Mouse (Mus musculus) liver, embryonic 14.5 days (tissue): ENCODE results near the gene Plac8. TPM values are rescaled to one million over a fixed set of nuclear protein-coding genes. Genes with fewer than 3 reads are reported as not detected.

Experiments
- ATAC-seq: fragments of 200-750 bp; cut with Nextera tagmentation; 2 replicates; pipeline ENCODE4 v1.8.0; 2017; ENCODE audit warnings: moderate number of reproducible peaks, mild to moderate bottlenecking, moderate library complexity; ENCODE audit not compliant: insufficient read depth
- DNase-seq, 3 experiments: peaks; one replicate each; pipeline ENCODE4 v3.0.0-alpha.2; 2012 to 2013; ENCODE audit warnings: low read depth in 3 of 3, low spot score in 3 of 3
- H3K27ac ChIP-seq: fragments of 300-500 bp; sonication (generic); 2 replicates; pipeline ENCODE4 v1.5.1; 2014; ENCODE audit warnings: moderate library complexity, mild to moderate bottlenecking, control low read depth, inconsistent platforms
- H3K27me3 ChIP-seq: fragments of 300-500 bp; sonication (generic); 2 replicates; pipeline ENCODE4 v1.6.1; 2014; ENCODE audit warnings: mild to moderate bottlenecking, low read length, moderate library complexity; ENCODE audit not compliant: control insufficient read depth, insufficient read depth
- H3K36me3 ChIP-seq: fragments of 300-500 bp; sonication (generic); replicated peaks from 2 replicates; pipeline ENCODE4 v1.6.1; 2014; ENCODE audit warnings: low read depth; ENCODE audit not compliant: control insufficient read depth, insufficient read depth
- H3K4me1 ChIP-seq, 2 experiments: fragments of 200-500 bp in 1 of 2; fragments of 300-500 bp in 1 of 2; sonication (generic) in 1 of 2; replicated peaks; 2 replicates each; pipeline ENCODE4 v1.6.1; 2012 to 2014; ENCODE audit warnings: antibody characterized with exemption in 1 of 2, inconsistent platforms in 1 of 2, low read length in 1 of 2; ENCODE audit not compliant: control insufficient read depth in 2 of 2, insufficient read depth in 2 of 2
- H3K4me2 ChIP-seq: fragments of 300-500 bp; sonication (generic); 2 replicates; pipeline ENCODE4 v1.6.1; 2014; ENCODE audit warnings: low read depth, mild to moderate bottlenecking, control low read depth, moderate library complexity
- H3K4me3 ChIP-seq, 2 experiments: fragments of 200-500 bp in 1 of 2; fragments of 300-500 bp in 1 of 2; sonication (generic) in 1 of 2; 2 replicates each; pipeline ENCODE4 v1.5.1; 2012 to 2014; ENCODE audit warnings: low read depth in 2 of 2, low read length in 2 of 2, mild to moderate bottlenecking in 2 of 2, control low read depth in 1 of 2, inconsistent platforms in 1 of 2, moderate library complexity in 1 of 2; ENCODE audit not compliant: insufficient read depth in 1 of 2
- H3K9ac ChIP-seq: fragments of 300-500 bp; sonication (generic); replicated peaks from 2 replicates; pipeline ENCODE4 v1.6.1; 2014; ENCODE audit warnings: mild to moderate bottlenecking, control low read depth, moderate library complexity
- H3K9me3 ChIP-seq: fragments of 300-500 bp; sonication (generic); 2 replicates; pipeline ENCODE4 v1.6.1; 2016; ENCODE audit warnings: low read length, mixed read lengths; ENCODE audit not compliant: control insufficient read depth
- CTCF ChIP-seq: IDR thresholded peaks from 2 replicates; pipeline ENCODE4 v1.5.1; 2016; ENCODE audit warnings: antibody characterized with exemption, low read depth, control low read depth
- EP300 ChIP-seq: IDR thresholded peaks from 2 replicates; pipeline ENCODE4 v1.6.1; 2016; ENCODE audit warnings: antibody characterized with exemption, low read depth
- WGBS: fragments of 180-500 bp; shearing (Covaris S2); extraction: QIAGEN DNeasy Blood & Tissue Kit; methylation state at CpG from one replicate; pipeline ENCODE4 v1.1.7; 2014; ENCODE audit not compliant: insufficient replicate concordance; 5-methylcytosine and 5-hydroxymethylcytosine counted together
- polyA plus RNA-seq, 2 experiments: library from polyadenylated mRNA; depleted of rRNA in 1 of 2; stranded (reverse) in 1 of 2; unstranded in 1 of 2; fragments of >200 nt; fragmentation: Nextera tagmentation in 1 of 2; extraction: Ambion mirVana in 1 of 2; gene quantifications; 2 replicates each; pipeline versions ENCODE4 v1.2.1 to v1.2.3; 2012 to 2014

Plac8 gene
- polyA plus RNA-seq, 2 experiments, result 64.3 to 91.1 TPM

GRCm38 (mm10) chr5:100557537-100557936 is 14.5 kb downstream of the Plac8 start:
- TF ChIP-seq EP300 (no peak), CTCF (no peak)
- Histone ChIP-seq H3K27ac (no peak overlapping the region), H3K9ac (no peak overlapping the region), H3K27me3 (no peaks in the 10 kb centered on the region), H3K9me3 (no peaks in the 10 kb centered on the region), H3K4me3 (no peak overlapping the region), H3K36me3 (no peaks in the 10 kb centered on the region), H3K4me2 (no peak overlapping the region), H3K4me1 (no peaks in the 10 kb centered on the region)
- DNase-seq (no peak), ATAC-seq (no peak)
- WGBS, result 34% methylated on average over 9 of the region's 9 CpGs

- no peak for TF ChIP-seq CTCF
- no peak for TF ChIP-seq EP300
- no peak overlapping the region for H3K4me2 ChIP-seq
- no peaks in the 10 kb centered on the region for H3K9me3 ChIP-seq
- no peaks in the 10 kb centered on the region for H3K36me3 ChIP-seq
- H3K4me1 ChIP-seq, result no peaks in the 10 kb centered on the region
- no peak for ATAC-seq
- no peak overlapping the region for H3K9ac ChIP-seq
- DNase-seq, result no peak
- no peak overlapping the region for H3K27ac ChIP-seq
- no peak overlapping the region for H3K4me3 ChIP-seq
- H3K27me3 ChIP-seq, result no peaks in the 10 kb centered on the region
- 62% methylated on average over 14 of the region's 14 CpGs for WGBS
Measured at GRCm38 (mm10) chr5:100557019-100557418, 15.0 kb downstream of the Plac8 start.

GRCm38 (mm10) chr5:100553426-100553825 is 18.6 kb downstream of the Plac8 start:
- no peak for TF ChIP-seq CTCF
- no peaks in the 10 kb centered on the region for H3K9me3 ChIP-seq
- peaks cover 0 to 5% of the 10 kb centered on the region in 2 experiments; a peak in 2 of 4 replicates for H3K4me1 ChIP-seq
- no peak for ATAC-seq
- WGBS, result 50% methylated on average over 8 of the region's 8 CpGs
- no peaks in the 10 kb centered on the region for H3K27me3 ChIP-seq
- no peak overlapping the region for H3K4me3 ChIP-seq
- no peak overlapping the region for H3K27ac ChIP-seq
- no peak overlapping the region for H3K4me2 ChIP-seq
- H3K9ac ChIP-seq, result no peak overlapping the region
- no peak for DNase-seq
- H3K36me3 ChIP-seq, result no peaks in the 10 kb centered on the region; the same call in 1 of the 2 replicates

- Histone ChIP-seq H3K9ac (no peak overlapping the region), H3K27me3 (no peaks in the 10 kb centered on the region), H3K9me3 (no peaks in the 10 kb centered on the region), H3K4me3 (no peak overlapping the region), H3K36me3 (peaks cover 8% of the 10 kb centered on the region; the same call in 1 of the 2 replicates), H3K4me1 (peaks cover 0 to 5% of the 10 kb centered on the region in 2 experiments; a peak in 2 of 4 replicates), H3K27ac (no peak overlapping the region), H3K4me2 (no peak overlapping the region)
- no peak for TF ChIP-seq CTCF
- no peak for TF ChIP-seq EP300
- ATAC-seq (no peak), DNase-seq (no peak)
- 30% methylated on average over 2 of the region's 2 CpGs for WGBS
Measured at GRCm38 (mm10) chr5:100551952-100552351, 20.1 kb downstream of the Plac8 start.

GRCm38 (mm10) chr5:100550151-100550550 is 21.9 kb downstream of the Plac8 start:
- H3K4me3 ChIP-seq, result no peak overlapping the region
- H3K4me2 ChIP-seq, result no peak overlapping the region
- DNase-seq (no peak), ATAC-seq (no peak)
- H3K9ac ChIP-seq, result no peak overlapping the region
- no peak overlapping the region for H3K27ac ChIP-seq
- H3K27me3 ChIP-seq, result no peaks in the 10 kb centered on the region
- TF ChIP-seq CTCF (no peak), EP300 (no peak)
- H3K4me1 ChIP-seq, result peaks cover 0 to 5% of the 10 kb centered on the region in 2 experiments; a peak in 2 of 4 replicates
- H3K9me3 ChIP-seq, result no peaks in the 10 kb centered on the region
- H3K36me3 ChIP-seq, result peaks cover 14% of the 10 kb centered on the region
- 91% methylated on average over 1 of the region's 1 CpGs for WGBS
